Mouse (Mus musculus): ENCODE measurements around the gene Dmc1.

- TF ChIP-seq EP300 (IDR thresholded peaks at IDR 0.05), result no peak
- TF ChIP-seq CTCF (IDR thresholded peaks at IDR 0.05), result no peak
Observed at GRCm38 (mm10) chr15:79581581-79581980, 23.3 kb downstream of the Dmc1 start.
